Mouse (Mus musculus) spleen, embryonic (tissue): ENCODE results near the gene Cnn3.

ENCODE experiments used
- CTCF ChIA-PET: fragments of 350-600 bp; sonication (Branson Sonifier 250); formaldehyde crosslinking; loops from one replicate; lab custom pipeline; 2022; lab: Charles Lee

Cnn3 gene

DNA sequence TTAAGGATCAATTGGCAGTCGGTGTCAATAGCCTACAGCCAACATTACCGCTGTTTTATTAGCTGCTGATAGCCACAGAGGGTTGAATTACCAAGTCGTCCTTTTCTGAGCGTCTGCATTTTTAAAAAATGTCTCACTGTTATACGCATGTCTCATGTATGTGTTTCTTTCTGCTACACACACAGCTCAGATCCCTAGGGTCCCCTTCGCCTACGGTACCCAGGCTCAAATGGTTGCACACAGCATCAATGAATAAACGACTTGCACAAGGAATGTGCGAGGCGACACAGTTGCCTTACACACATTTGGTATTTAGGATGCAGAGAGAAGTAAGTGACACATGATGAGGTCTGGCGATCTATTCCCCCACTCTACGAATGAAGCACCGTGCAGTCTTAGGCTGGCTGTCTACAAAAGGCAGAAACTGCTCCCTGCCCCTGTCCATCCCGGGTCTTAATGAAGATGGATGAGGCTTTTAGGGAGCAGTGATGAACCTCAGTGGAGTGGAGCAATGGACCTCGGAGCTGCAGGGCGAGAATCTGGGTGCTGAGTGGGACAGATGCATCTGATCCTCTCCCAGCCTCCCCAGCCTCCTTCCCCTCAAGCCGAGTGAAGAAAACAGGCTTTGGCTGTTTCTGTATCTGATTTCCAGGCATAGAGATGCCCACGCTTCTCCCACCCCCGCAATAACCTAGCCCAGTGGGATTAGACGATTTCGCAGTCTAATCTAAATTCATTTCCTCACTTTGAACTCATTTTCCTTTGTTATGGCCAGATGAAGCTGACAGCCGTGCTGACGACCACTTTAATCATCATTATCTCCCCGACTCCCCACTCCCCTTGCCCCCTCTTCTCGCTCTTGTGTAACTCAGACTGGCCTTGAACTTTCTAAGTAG lies 57.2 kb downstream of the Cnn3 start:
- CTCF ChIA-PET, result interaction anchor here (0.5 kb wide), 1 partner anchor 8 kb away, joined by 3 read pairs; no protein-coding TSS in a partner anchor

DNA sequence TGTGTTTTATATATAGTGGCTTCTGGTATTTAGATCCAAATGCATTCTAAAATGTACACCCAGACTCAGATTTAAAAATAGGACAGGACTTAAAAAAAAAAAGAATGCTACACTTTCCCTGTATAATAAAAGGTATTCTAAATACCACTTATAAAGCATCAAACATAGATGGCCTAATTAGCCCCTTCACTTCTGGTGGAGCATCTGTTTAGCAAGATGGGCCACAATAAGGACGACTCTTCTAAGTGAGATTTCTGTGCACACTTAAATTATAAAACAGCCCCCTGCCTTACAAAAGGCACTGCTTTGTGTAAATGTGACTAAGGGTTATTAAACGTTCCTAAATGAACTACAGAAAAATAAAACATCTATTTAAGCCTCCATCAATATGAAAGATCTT lies 58.9 kb downstream of the Cnn3 start:
- CTCF ChIA-PET, result no interaction called here

DNA sequence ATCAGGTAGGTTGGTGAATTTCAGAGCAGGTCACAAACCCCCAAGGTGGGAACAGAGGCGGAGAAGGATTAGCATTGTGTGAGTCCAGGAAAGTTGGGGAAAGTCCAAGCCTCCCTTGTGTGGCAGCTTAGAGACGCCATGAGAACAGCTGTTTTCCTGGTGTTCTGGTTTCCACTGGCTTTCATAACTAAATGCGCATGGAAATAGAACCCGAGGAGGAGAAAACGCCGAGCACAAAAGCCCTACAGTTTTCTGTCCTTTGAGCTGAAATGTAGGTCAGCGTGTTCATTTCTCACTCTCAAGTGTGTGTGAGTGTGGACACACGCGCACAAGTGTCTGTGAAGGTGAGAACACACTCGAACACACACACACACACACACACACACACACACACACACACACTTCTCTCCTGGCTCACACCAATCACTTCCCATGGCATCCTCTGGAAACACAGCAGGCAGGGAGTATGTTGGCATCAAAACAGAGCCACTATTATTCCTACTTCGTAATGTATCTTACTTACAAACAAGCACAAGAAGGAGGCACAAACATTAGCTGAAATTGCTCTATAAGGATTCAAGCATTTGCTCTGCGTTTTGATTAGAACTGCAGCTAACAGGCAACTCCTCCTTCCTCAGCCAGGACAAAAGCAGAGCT lies 63.3 kb downstream of the Cnn3 start:
- CTCF ChIA-PET, result no interaction called here

DNA sequence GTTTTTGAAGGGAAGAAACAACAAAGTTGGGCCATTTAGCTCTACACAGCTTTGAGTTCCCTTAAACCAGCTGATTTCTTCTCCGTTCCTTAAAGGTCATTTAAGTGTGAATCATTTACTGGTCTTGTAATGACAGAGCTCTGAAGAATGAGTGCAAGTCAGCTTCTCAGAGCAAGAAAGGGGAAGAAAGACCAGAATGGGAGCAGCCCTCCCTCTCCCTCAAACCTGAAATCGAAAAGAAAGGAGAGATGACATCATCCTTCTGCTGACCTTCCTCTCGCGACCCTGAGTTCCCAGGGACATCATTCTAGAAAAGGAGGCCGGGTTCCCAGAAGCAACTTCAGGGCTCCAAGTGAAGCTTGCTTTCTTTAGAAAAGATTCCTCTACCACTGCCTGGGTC lies 64.6 kb downstream of the Cnn3 start:
- CTCF ChIA-PET, result interaction anchor here (0.5 to 0.9 kb wide), 4 partner anchors 9 to 171 kb away, joined by 3 to 4 read pairs (median 4); no protein-coding TSS in a partner anchor

DNA sequence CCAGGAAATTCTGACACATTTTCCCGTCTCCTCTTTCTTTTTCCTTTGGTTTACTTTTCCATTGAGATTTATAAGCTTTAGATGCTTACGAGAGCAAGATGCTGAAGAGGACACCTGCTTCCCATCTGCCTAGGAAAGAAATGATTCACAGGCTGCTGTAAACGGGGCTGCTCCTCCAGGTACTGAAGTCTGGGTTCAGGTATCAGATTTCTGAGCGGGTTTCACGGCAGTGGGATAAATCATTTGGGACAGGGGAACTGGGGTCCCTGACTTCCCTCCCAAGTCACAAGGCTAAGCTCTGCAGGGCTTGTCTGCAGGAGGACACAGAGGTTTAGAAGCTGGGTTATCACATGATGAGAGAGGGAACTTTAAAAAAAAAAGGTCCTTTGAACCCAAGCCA lies 65.7 kb downstream of the Cnn3 start:
- CTCF ChIA-PET, result interaction anchor here (0.7 kb wide), 2 partner anchors 9 to 64 kb away, joined by 3 to 8 read pairs; no protein-coding TSS in a partner anchor

DNA sequence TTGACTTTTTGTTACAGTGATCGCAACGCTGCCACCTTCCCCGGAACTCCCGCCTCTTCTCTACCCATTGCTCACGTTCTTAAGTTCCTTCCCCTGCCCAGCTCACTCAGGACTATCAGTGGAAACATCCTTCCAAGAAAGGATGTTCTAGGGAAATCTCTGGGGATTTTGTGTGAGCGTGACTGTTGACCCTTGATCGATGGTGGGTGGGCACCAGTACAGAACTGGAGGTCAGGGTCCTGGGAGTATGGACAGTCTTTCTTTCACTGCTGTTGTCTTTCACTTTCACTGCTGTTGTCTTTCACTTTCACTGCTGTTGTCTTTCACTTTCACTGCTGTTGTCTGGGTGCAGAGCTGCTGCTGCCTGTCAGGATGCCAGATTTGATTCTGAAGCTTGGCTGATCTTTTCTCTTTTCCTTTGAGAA lies 67.7 kb downstream of the Cnn3 start:
- CTCF ChIA-PET, result interaction anchor here (0.6 kb wide), 1 partner anchor 106 kb away, joined by 3 read pairs; no protein-coding TSS in a partner anchor

DNA sequence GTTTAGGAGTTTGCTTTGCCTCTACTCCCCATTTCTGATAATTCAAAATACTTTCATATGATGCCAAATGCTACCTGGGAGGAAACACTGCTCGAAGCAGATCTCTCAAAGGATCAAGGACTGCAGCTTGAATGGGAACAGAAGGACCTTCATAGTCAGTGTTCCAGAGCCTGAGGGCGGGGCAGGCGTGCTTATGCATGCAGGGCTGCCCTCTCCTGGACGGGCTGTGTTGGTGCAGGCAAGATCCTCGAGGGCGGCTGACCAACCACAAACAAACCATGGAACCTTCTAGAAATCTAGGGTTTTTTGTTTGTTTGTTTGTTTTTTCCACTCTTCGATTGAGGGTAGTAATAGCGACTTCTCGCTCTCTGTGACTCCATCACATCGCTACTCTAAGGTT lies 73.9 kb downstream of the Cnn3 start:
- CTCF ChIA-PET, result interaction anchor here (1.3 to 1.9 kb wide), 2 partner anchors 9 to 190 kb away, joined by 4 to 5 read pairs; no protein-coding TSS in a partner anchor

DNA sequence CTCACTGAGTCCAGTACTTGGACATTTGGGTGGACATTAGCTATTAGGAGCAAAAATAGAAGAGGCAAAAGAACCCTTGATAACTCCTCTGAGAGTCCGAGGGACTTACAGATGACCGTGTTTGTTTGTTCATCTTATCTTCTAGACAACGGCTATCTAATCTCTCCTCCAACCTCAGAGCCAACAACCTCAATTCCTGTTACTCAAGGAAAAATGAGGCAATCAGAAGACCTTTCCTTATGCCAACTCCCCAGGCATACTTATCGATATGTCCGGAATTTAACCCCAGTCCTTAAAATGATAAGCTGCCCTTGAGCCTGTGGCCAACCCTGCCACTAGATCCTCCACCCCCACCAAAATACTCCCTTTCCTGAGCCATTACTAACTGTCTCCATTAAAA lies 74.4 kb downstream of the Cnn3 start:
- CTCF ChIA-PET, result interaction anchor here (0.7 to 1.9 kb wide), 2 partner anchors 10 to 191 kb away, joined by 4 to 5 read pairs; no protein-coding TSS in a partner anchor

DNA sequence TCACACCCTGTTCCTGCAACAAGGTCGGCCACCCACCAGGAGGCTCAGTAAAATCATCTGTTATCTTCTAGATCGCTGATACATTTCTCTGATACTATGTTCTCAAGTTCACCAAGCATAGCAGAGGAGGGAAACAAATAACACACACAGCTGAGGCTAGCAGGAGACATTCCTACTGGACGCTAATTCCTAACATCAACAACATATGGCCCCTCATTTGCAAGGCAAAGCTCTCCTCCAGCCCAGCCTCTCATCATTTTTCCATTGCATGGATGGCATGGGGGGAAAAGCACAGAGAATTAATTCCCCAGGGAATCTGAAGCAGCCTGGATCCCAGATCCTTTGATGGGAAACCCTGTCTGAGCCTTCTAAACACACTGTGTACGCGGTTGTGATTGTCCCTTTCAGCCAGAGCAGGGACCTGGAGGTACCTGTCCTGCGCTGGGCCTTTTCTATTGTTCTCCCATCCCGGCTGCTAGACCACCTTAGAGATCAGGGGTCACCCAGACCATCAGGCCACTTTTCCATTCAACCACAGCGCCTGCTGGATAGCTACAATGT lies 78.7 kb downstream of the Cnn3 start:
- CTCF ChIA-PET, result no interaction called here

DNA sequence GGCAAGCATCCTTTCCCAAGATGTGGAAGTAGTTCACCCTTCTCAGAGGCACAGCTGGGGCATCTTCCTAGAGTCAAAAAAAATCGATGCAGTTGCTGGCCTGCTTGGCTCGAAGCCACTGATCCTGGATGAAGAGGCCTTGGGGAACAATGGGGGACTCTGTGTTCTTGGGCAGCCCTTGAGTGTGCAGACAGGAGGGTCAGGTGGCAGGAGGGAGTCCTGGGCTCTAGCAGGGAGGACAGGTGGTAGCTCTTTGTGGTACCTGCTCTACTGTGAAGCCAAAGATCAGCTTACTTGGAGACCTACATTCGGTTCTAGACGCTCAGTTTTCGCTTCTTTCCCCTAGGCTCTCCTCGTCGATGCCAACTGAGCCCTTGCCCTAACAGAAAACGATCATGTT lies 79.9 kb downstream of the Cnn3 start:
- CTCF ChIA-PET, result no interaction called here

DNA sequence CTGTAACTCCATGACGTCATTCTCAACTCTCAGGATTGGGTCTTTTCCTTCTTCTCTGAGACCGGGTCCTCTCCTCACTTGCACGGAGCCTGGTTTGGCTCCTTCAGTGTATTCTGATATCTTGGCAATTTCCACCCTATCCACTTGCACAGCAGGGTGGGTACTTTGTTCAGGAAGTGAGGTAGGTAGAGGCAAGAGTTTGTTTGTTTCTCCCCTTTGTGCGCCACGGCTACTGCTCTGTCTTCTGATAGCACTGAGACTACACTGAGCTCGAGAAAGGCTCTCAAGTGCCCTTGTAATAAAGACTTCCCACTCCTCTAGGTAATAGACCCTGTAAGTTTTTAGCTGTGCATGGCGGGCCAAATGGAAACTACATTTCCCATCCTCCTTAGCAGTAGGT lies 80.5 kb downstream of the Cnn3 start:
- CTCF ChIA-PET, result no interaction called here

DNA sequence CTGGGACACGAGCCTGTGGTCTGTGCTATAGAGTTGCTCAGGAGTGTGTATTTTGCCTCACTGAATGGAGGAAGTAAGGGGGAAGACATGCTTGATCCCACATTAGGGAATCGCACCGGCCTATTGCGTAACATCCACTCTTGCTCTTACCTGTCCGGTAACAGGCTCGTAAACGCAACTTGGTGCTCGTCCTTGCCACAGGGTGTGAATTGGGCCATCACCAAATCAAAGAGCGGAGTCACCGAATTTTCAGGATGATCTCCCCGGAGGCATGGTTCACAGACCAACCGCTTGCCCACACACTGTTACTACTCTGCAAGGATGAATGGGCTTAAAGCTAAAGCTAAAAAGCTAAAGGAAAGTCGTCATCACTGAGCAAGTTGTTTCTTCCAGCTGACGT lies 81.4 kb downstream of the Cnn3 start:
- CTCF ChIA-PET, result no interaction called here
